Mouse (Mus musculus) cortical plate, adult 2 months (tissue): ENCODE measurements around the gene S1pr3.

Experiments used
- CTCF ChIP-seq: fragments of 200-500 bp; IDR thresholded peaks from 2 replicates; pipeline ENCODE4 v1.5.1; 2011; ENCODE audit warnings: mild to moderate bottlenecking, control low read depth, low read length; ENCODE audit not compliant: insufficient read depth; ENCODE audit errors: extremely low read depth
- POLR2A ChIP-seq: fragments of 200-500 bp; IDR thresholded peaks from 2 replicates; pipeline ENCODE4 v1.6.1; 2011; ENCODE audit warnings: mild to moderate bottlenecking, low read length, control low read depth; ENCODE audit not compliant: insufficient read depth; ENCODE audit errors: extremely low read depth

DNA sequence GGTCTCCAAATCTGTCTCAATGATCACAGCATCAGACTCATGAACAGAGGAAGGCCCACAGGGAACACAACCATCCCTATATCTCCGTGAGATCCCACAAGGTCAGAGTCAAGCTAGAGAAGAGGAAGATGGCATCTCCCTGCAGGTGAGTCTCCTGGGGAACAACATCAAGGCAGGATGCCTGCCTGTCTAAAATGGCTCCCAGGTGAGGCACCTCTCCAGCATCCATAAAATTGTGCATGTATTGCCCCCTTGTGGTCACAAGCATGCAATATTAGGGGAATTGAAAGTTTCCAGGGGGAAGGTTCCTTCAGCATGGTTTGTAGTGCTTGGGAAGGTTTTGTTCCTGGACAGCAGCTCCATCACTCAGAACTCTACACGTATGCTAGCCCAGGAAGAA is 26.0 kb downstream of the S1pr3 start:
- TF ChIP-seq CTCF (peak; percentile 52), POLR2A (no peak)
